27 mouse cellular contexts compared by ENCODE assay signal in the genomic region with DNA sequence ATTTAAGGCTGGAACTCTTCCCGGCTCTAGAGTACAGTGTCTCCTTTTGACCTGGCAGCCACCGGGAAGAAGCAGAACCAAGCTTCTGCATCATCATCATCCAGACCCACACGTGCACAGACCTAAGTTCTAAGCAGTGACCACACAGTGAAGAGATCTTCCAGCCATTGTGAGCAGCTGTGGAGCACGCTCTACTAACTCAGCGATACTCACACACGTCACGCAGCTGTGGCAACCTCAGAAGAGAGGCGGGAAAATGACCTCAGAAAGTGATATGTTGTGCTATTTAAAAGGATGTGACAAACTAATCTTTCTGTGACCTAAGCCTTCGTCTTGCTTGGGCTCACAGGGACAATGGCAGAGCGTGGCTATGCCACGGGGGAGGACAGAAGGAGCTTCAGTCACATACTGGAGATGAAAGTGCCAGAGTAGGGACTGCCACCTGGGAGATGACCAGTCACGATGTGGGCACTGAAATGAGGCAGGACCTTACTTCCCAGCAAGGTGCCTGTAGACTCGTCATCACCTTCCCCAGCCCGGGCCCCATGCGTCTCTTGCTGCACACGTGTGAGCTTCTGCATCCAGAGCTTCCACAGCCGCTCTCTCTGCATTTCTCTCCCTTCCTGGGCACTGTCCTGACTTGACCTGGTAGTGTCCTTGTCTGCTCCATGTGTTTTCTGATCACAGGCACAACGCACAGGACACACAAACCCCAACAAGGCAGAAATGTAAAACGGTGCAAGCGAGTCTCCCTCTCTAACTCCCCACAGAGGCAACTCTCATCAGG. TPM values are rescaled to one million over a fixed set of nuclear protein-coding genes. Genes with fewer than 3 reads are reported as not detected.
DNase-seq lines count a peak whose midpoint lies in the region; ATAC-seq lines count a peak whose summit lies in the region.
"Had no signal": no experiment of that assay in that cellular context is flagged by ENCODE, and none has a peak within 500 bp of the region (broad histone marks: within the 10 kb centered on the region; RNA-seq: fewer than 3 reads in every experiment).

No protein-coding gene starts in this region.

- no peak overlapping the region for H3K27ac ChIP-seq in forebrain, embryonic 13.5 days
- H3K27ac ChIP-seq in forebrain, embryonic 15.5 days (replicated peaks), result no peak overlapping the region
- H3K27ac ChIP-seq in heart, embryonic 10.5 days, result no peak overlapping the region
- H3K27ac ChIP-seq in midbrain, embryonic 11.5 days (ENCODE audit: low read depth, low read length), result no peak overlapping the region
- H3K27ac ChIP-seq in midbrain, embryonic 10.5 days (replicated peaks), result no peak overlapping the region
- H3K27ac ChIP-seq: embryonic facial prominence, embryonic 15.5 days; heart, embryonic 15.5 days; hindbrain, postnatal 0 days; limb, embryonic 12.5 days; macrophage; midbrain, embryonic 12.5 days; neural tube, embryonic 15.5 days had no signal

- peak; percentile 66 for DNase-seq in heart, embryonic 10.5 days (ENCODE audit: low spot score)
- DNase-seq in heart, postnatal 4 days, result no peak
- peak; percentile 68 for DNase-seq in midbrain, embryonic 11.5 days (ENCODE audit: low spot score, missing footprints)
- no peak for DNase-seq in midbrain, embryonic 10.5 days (ENCODE audit: low spot score)
- DNase-seq in layer of hippocampus, postnatal 14 days (ENCODE audit: low spot score in 2 of 2), result no peak
- no peak for DNase-seq in yolk sac, embryonic 10.5 days (ENCODE audit: low spot score)
- DNase-seq: adrenal gland, postnatal 36 days; cerebellum, adult 9-11 months; gastrocnemius, postnatal 14 days; kidney, adult 18-20 months; kidney, postnatal 14 days; liver, postnatal 0 days; spleen, adult 18-20 months; thymus, postnatal 36 days had no signal

- no peak overlapping the region for H3K4me3 ChIP-seq in forebrain, embryonic 13.5 days
- no peak overlapping the region for H3K4me3 ChIP-seq in forebrain, embryonic 15.5 days
- H3K4me3 ChIP-seq in heart, embryonic 10.5 days, result no peak overlapping the region
- no peak overlapping the region for H3K4me3 ChIP-seq in midbrain, embryonic 11.5 days (ENCODE audit: low read depth, low read length)
- H3K4me3 ChIP-seq in midbrain, embryonic 10.5 days, result no peak overlapping the region
- H3K4me3 ChIP-seq: embryonic facial prominence, embryonic 15.5 days; heart, embryonic 15.5 days; limb, embryonic 12.5 days; midbrain, embryonic 12.5 days; neural tube, embryonic 15.5 days had no signal

- WGBS in forebrain, embryonic 13.5 days, result 62% methylated on average over 20 of the region's 20 CpGs
- 68% methylated on average over 20 of the region's 20 CpGs for WGBS in forebrain, embryonic 15.5 days
- WGBS in heart, embryonic 10.5 days, result 63% methylated on average over 20 of the region's 20 CpGs
- WGBS in midbrain, embryonic 11.5 days, result 58% methylated on average over 20 of the region's 20 CpGs
- WGBS in midbrain, embryonic 10.5 days, result 68% methylated on average over 20 of the region's 20 CpGs

- no peak overlapping the region for H3K4me2 ChIP-seq in forebrain, embryonic 13.5 days
- no peak overlapping the region for H3K4me2 ChIP-seq in forebrain, embryonic 15.5 days (replicated peaks)
- no peak overlapping the region for H3K4me2 ChIP-seq in midbrain, embryonic 11.5 days
- H3K4me2 ChIP-seq: embryonic facial prominence, embryonic 15.5 days; heart, embryonic 15.5 days; limb, embryonic 12.5 days; liver, embryonic 11.5 days; midbrain, embryonic 12.5 days; neural tube, embryonic 15.5 days had no signal

- H3K9ac ChIP-seq in forebrain, embryonic 13.5 days, result peak overlapping the region; percentile 26; the same call in 1 of the 2 replicates
- H3K9ac ChIP-seq in forebrain, embryonic 15.5 days (replicated peaks), result no peak overlapping the region
- H3K9ac ChIP-seq in midbrain, embryonic 11.5 days (ENCODE audit: low read length), result no peak overlapping the region
- H3K9ac ChIP-seq: embryonic facial prominence, embryonic 15.5 days; heart, embryonic 15.5 days; limb, embryonic 12.5 days; liver, postnatal 0 days; midbrain, embryonic 12.5 days; neural tube, embryonic 15.5 days had no signal

- H3K27me3 ChIP-seq in forebrain, embryonic 13.5 days, result 0 out of 2 replicates have a peak, but pooled peaks cover 4% of the 10 kb centered on the region
- no peaks in the 10 kb centered on the region for H3K27me3 ChIP-seq in forebrain, embryonic 15.5 days
- peaks cover 7% of the 10 kb centered on the region for H3K27me3 ChIP-seq in heart, embryonic 10.5 days (ENCODE audit: insufficient read depth, poor library complexity, severe bottlenecking)
- H3K27me3 ChIP-seq in midbrain, embryonic 11.5 days (ENCODE audit: control insufficient read depth, insufficient read depth, low read length), result no peaks in the 10 kb centered on the region
- peaks cover 16% of the 10 kb centered on the region for H3K27me3 ChIP-seq in midbrain, embryonic 10.5 days (ENCODE audit: low read depth, poor library complexity, severe bottlenecking)
- H3K27me3 ChIP-seq: embryonic facial prominence, embryonic 15.5 days; heart, embryonic 15.5 days had no signal

- no peaks in the 10 kb centered on the region for H3K4me1 ChIP-seq in forebrain, embryonic 13.5 days
- 0 out of 2 replicates have a peak, but pooled peaks cover 4% of the 10 kb centered on the region for H3K4me1 ChIP-seq in forebrain, embryonic 15.5 days
- peaks cover 32% of the 10 kb centered on the region for H3K4me1 ChIP-seq in heart, embryonic 10.5 days
- no peaks in the 10 kb centered on the region for H3K4me1 ChIP-seq in midbrain, embryonic 11.5 days (ENCODE audit: control insufficient read depth, insufficient read depth, low read length)
- H3K4me1 ChIP-seq in midbrain, embryonic 10.5 days, result peaks cover 13% of the 10 kb centered on the region
- H3K4me1 ChIP-seq: midbrain, embryonic 12.5 days; neural tube, embryonic 15.5 days had no signal

- H3K36me3 ChIP-seq in forebrain, embryonic 13.5 days (ENCODE audit: poor library complexity, severe bottlenecking), result no peaks in the 10 kb centered on the region
- no peaks in the 10 kb centered on the region for H3K36me3 ChIP-seq in forebrain, embryonic 15.5 days
- no peaks in the 10 kb centered on the region for H3K36me3 ChIP-seq in heart, embryonic 10.5 days
- H3K36me3 ChIP-seq in midbrain, embryonic 11.5 days (ENCODE audit: control insufficient read depth, insufficient read depth, low read length), result no peaks in the 10 kb centered on the region
- H3K36me3 ChIP-seq in midbrain, embryonic 10.5 days, result no peaks in the 10 kb centered on the region
- H3K36me3 ChIP-seq: embryonic facial prominence, embryonic 15.5 days; heart, embryonic 15.5 days; limb, embryonic 12.5 days; midbrain, embryonic 12.5 days; neural tube, embryonic 15.5 days had no signal

- ATAC-seq in forebrain, embryonic 13.5 days, result no peak
- ATAC-seq in forebrain, embryonic 15.5 days (replicated peaks), result no peak
- ATAC-seq in midbrain, embryonic 11.5 days (ENCODE audit: low FRiP score), result no peak
- ATAC-seq: forebrain, embryonic 16.5 days; hindbrain, postnatal 0 days; liver, postnatal 0 days; lung, postnatal 0 days had no signal

- no peaks in the 10 kb centered on the region for H3K9me3 ChIP-seq in forebrain, embryonic 13.5 days (replicated peaks)
- no peaks in the 10 kb centered on the region for H3K9me3 ChIP-seq in forebrain, embryonic 15.5 days
- no peaks in the 10 kb centered on the region for H3K9me3 ChIP-seq in heart, embryonic 10.5 days
- H3K9me3 ChIP-seq in midbrain, embryonic 11.5 days (ENCODE audit: control insufficient read depth, low read length), result no peaks in the 10 kb centered on the region
- no peaks in the 10 kb centered on the region for H3K9me3 ChIP-seq in midbrain, embryonic 10.5 days (replicated peaks)
- H3K9me3 ChIP-seq: embryonic facial prominence, embryonic 15.5 days; heart, embryonic 15.5 days; limb, embryonic 12.5 days; midbrain, embryonic 12.5 days; neural tube, embryonic 15.5 days had no signal

RNA-seq across cellular contexts. Expression of a gene that starts 32.8 kb away (rescaled TPM):
- polyA plus RNA-seq in forebrain, embryonic 13.5 days (2015; fragmentation: Nextera tagmentation; extraction: Ambion mirVana), result 73.3 and 75.0 TPM in 2 replicates
- polyA plus RNA-seq in forebrain, embryonic 15.5 days (2015; fragmentation: Nextera tagmentation; extraction: Ambion mirVana), result 80.2 and 80.9 TPM in 2 replicates
- polyA plus RNA-seq in heart, embryonic 10.5 days (2016; fragmentation: Nextera tagmentation; extraction: Ambion mirVana), result 64.3 and 70.4 TPM in 2 replicates
- 10 to 100 TPM; 11.3 to 13.3 TPM for total RNA-seq in heart, postnatal 4 days (2021)
- 67.1 and 69.7 TPM in 2 replicates for polyA plus RNA-seq in midbrain, embryonic 11.5 days (2014; fragmentation: Nextera tagmentation; extraction: Ambion mirVana)
- polyA plus RNA-seq in midbrain, embryonic 10.5 days (2016; fragmentation: Nextera tagmentation; extraction: Ambion mirVana), result 79.0 and 79.2 TPM in 2 replicates
- total RNA-seq in layer of hippocampus, postnatal 14 days (2021), result 10 to 100 TPM; 35.3 to 38.7 TPM

RNA-seq across cellular contexts. Expression of a gene that starts 32.9 kb away (rescaled TPM):
- 3.5 and 4.3 TPM in 2 replicates for polyA plus RNA-seq in forebrain, embryonic 13.5 days (2015; fragmentation: Nextera tagmentation; extraction: Ambion mirVana)
- 9.0 and 10.4 TPM in 2 replicates for polyA plus RNA-seq in forebrain, embryonic 15.5 days (2015; fragmentation: Nextera tagmentation; extraction: Ambion mirVana)
- 0.58 and 1.1 TPM in 2 replicates for polyA plus RNA-seq in heart, embryonic 10.5 days (2016; fragmentation: Nextera tagmentation; extraction: Ambion mirVana)
- total RNA-seq in heart, postnatal 4 days (2021), result 1 to 10 TPM; 4.3 to 4.8 TPM
- polyA plus RNA-seq in midbrain, embryonic 11.5 days (2014; fragmentation: Nextera tagmentation; extraction: Ambion mirVana), result 1.3 and 1.4 TPM in 2 replicates
- polyA plus RNA-seq in midbrain, embryonic 10.5 days (2016; fragmentation: Nextera tagmentation; extraction: Ambion mirVana), result 0.68 and 1.1 TPM in 2 replicates
- 10 to 100 TPM; 25.5 to 26.6 TPM for total RNA-seq in layer of hippocampus, postnatal 14 days (2021)
- total RNA-seq: common myeloid progenitor, adult 5-6 weeks had no signal

RNA-seq across cellular contexts. Expression of a gene that starts 50.6 kb away (rescaled TPM):
- 10.2 TPM in 2 replicates for polyA plus RNA-seq in forebrain, embryonic 13.5 days (2015; fragmentation: Nextera tagmentation; extraction: Ambion mirVana)
- polyA plus RNA-seq in forebrain, embryonic 15.5 days (2015; fragmentation: Nextera tagmentation; extraction: Ambion mirVana), result 12.1 and 15.1 TPM in 2 replicates
- polyA plus RNA-seq in heart, embryonic 10.5 days (2016; fragmentation: Nextera tagmentation; extraction: Ambion mirVana), result 46.5 and 68.4 TPM in 2 replicates
- 10 to 100 TPM; 66.0 to 73.8 TPM for total RNA-seq in heart, postnatal 4 days (2021)
- polyA plus RNA-seq in midbrain, embryonic 11.5 days (2014; fragmentation: Nextera tagmentation; extraction: Ambion mirVana), result 7.5 and 8.3 TPM in 2 replicates
- polyA plus RNA-seq in midbrain, embryonic 10.5 days (2016; fragmentation: Nextera tagmentation; extraction: Ambion mirVana), result 18.6 and 19.9 TPM in 2 replicates
- total RNA-seq in layer of hippocampus, postnatal 14 days (2021), result 10 to 100 TPM; 44.5 to 54.0 TPM

RNA-seq across cellular contexts. Expression of a gene that starts 57.1 kb away (rescaled TPM):
- polyA plus RNA-seq in forebrain, embryonic 13.5 days (2015; fragmentation: Nextera tagmentation; extraction: Ambion mirVana), result 30.4 and 32.4 TPM in 2 replicates
- 39.4 and 41.5 TPM in 2 replicates for polyA plus RNA-seq in forebrain, embryonic 15.5 days (2015; fragmentation: Nextera tagmentation; extraction: Ambion mirVana)
- polyA plus RNA-seq in heart, embryonic 10.5 days (2016; fragmentation: Nextera tagmentation; extraction: Ambion mirVana), result 28.2 and 35.9 TPM in 2 replicates
- 10 to 100 TPM; 20.3 to 22.1 TPM for total RNA-seq in heart, postnatal 4 days (2021)
- polyA plus RNA-seq in midbrain, embryonic 11.5 days (2014; fragmentation: Nextera tagmentation; extraction: Ambion mirVana), result 47.2 and 52.5 TPM in 2 replicates
- polyA plus RNA-seq in midbrain, embryonic 10.5 days (2016; fragmentation: Nextera tagmentation; extraction: Ambion mirVana), result 41.9 and 43.3 TPM in 2 replicates
- total RNA-seq in layer of hippocampus, postnatal 14 days (2021), result 10 to 100 TPM; 49.5 to 57.6 TPM

Comparison
In these comparisons a context has a peak if more than half of its experiments do, and no peak if none do; other contexts are left out.
1. DNase-seq: peak in heart, embryonic 10.5 days (single experiment) and midbrain, embryonic 11.5 days (single experiment); none in heart, postnatal 4 days (single experiment), midbrain, embryonic 10.5 days (single experiment), layer of hippocampus, postnatal 14 days (0 of 2) and yolk sac, embryonic 10.5 days (single experiment).